Mouse (Mus musculus) v-Abl transformed pro-B cells (cell line): ENCODE results near the gene Cenpt.

Experiments
- in situ Hi-C, 2 experiments: fragments of 400-800 bp; cut with MboI; formaldehyde crosslinking; loops; one replicate each; pipeline ENCODE4 v1.15.1; 2025; ENCODE audit not compliant: unreplicated experiment in 2 of 2

The Cenpt gene

GRCm38 (mm10) chr8:105811061-105811460 lies 42.0 kb downstream of the Cenpt start:
- in situ Hi-C loops, result no loop called here

GRCm38 (mm10) chr8:105810245-105810786 lies 42.8 kb downstream of the Cenpt start:
- in situ Hi-C loops, result no loop called here

GRCm38 (mm10) chr8:105808480-105808879 lies 44.6 kb downstream of the Cenpt start:
- in situ Hi-C loops, result no loop called here

DNA sequence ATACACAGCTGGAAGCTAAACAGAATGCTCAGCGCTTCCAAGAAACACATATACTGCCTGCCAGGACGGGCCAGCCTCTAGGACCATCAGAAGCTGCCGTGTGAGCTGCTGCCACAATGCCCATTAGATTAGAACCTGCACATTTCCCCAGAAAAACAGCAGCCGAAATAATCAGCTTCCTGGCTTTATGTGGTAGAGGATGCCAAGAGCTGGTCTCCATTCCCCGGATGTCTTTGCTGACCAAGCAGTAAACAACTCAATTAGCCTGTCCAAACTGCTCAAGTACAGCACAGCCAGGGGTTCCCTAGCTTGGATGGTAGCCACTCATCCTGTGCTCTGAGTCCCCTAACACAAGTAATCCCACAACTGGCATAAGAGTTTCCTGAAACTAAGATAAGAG lies 45.3 kb downstream of the Cenpt start:
- in situ Hi-C loops, result no loop called here

DNA sequence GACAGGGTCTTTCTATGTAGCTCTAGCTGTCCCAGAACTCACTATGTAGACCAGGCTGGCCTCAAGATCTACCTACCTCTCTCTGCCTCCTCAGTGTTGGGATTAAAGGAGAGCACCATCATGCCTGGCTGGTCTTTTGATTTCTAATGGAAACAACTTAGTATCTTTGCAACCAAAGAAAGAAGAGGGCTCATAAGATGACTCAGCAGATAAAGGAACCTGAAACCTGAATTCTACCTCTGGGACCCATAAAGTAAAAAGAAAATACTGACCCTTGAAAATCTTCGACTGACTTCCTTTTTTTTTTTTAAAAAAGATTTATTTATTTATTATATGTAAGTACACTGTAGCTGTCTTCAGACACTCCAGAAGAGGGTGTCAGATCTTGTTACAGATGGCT lies 47.1 kb downstream of the Cenpt start:
- in situ Hi-C loops, result no loop called here

DNA sequence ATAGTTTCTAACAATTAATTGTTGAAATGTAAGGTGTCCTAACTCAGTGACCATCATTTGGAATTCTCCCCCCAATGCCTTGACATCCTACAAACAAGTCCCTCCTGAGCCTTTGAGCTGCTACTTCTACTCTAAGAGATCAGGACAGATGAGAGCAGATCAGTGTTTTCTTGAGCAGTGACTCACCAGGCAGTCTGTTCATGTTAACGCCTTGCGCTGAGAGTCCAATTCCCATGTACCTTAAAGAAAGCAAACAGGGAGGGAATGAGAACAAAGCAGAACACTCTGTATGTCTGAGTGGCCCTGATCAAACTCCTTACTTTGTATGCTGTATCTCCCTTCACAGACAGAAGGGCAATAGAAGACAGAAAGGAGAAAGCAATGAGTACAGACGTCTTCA lies 47.7 kb downstream of the Cenpt start:
- in situ Hi-C loops, result no loop called here

DNA sequence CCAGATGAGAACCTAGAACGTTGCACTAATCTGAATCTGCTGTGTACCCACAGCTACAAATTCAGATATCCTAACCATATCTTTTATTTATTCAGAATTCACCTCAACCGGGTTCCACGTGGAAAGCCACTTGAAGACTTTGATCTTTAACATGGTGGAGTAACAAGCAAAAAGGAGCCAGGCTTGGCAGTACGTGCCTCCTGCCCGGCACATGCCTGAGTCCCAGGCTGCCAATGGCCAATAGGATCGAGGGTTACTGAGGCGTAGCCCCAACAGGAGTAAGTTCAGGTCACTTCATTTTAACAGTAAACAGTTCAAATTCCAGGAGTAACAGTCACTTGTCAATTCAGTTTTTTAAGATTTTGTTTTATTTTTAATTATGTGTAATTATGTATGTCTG lies 48.3 kb downstream of the Cenpt start:
- in situ Hi-C loops, result no loop called here

DNA sequence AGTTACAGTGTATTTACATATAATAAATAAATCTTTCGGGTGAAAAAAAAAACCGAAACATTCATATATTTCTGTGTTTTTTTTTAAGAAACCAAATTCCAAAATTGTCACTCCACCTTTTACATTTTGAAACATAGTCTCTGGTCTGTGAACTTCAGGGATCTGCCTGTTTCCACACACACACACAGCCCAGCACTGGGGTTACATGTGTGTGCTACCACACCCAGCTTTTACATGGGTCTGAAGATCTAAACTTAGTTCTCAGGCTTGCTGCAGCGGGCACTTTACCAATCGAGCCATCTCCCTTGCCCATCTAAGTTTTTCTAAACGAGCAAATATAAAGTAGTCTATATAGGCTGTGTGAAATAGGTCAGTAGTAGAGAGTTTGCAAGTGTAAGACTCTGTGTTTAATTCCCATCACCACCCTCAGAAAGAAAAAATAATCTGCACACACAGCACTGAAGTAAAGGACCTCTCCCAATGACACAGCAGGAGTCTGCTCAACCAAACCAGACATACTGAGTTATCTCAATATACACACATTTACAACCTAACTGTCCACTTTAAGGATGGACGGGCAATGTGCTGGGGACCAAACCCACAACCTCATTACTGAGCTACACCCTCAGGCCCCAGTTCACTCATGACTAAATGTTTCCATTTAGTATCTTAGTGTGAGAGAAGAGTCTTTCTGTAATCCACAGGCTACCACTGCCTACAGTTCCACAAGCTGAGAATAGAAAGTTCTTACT lies 51.7 kb downstream of the Cenpt start:
- in situ Hi-C loops, result no loop called here

DNA sequence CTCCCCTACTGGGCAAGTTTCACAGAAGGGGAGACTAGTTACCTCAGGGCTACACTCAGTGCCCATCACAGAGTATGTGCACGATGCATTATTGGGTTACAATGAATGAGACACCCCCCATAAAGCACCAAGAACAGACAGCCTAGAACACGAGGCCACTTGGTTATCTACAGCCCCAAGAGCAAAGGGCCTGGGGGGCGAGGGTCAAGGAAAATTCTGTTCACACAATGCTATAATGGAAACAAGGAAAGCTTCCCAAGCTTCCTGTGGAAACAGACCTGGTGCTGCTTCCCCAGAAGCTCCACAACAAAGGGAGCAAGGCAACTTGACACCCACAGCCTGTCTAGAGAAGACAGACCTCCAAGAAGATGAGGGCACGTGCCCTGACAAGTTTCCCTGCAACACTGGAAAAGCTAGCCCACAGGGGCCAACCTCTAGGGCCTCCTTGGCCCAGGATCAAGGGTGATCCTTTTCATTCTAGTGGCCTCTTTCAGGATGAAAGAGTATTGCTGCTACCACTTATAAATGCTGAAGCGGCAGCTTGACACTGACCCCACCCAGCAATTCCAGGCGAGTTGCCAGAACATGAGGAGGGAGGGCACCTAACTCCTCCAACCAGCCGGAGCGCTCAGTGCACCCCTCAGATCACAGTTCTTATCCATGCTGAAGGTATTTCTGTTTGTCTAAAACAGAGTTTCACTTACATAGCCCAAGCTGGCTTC lies 53.8 kb downstream of the Cenpt start:
- in situ Hi-C loops, result loop anchor here in 1 of 2 experiments (10.0 kb wide), 1 partner anchor 214 kb away; no protein-coding TSS in a partner anchor

GRCm38 (mm10) chr8:105798408-105798807 lies 54.7 kb downstream of the Cenpt start:
- in situ Hi-C loops, result loop anchor here in 1 of 2 experiments (10.0 kb wide), 1 partner anchor 214 kb away; no protein-coding TSS in a partner anchor

GRCm38 (mm10) chr8:105795785-105796184 lies 57.3 kb downstream of the Cenpt start:
- in situ Hi-C loops, result loop anchor here in 1 of 2 experiments (10.0 kb wide), 1 partner anchor 211 kb away; no protein-coding TSS in a partner anchor
